8 mouse cellular contexts compared by ENCODE assay signal in the genomic region with DNA sequence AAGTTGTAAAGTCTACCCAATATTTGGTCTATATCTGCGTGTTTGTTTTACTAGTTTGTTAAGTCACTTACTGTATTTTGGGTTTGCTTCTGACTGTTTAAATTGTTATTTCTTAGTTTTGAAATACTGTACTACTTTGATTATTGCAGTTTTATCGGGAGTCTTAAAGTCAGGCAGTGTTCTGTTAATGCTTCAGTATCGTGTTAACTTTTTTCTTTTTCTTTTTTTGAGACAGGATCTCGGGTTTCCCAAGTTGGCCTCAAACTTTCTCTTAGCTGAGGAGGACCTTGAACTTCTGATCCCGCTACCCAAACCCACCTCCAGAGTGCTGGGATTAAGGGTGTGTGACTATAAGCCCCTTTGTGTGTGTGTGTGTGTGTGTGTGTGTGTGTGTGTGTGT. TPM values are rescaled to one million over a fixed set of nuclear protein-coding genes. Genes with fewer than 3 reads are reported as not detected.
A peak's percentile ranks its signal among the peaks of the same experiment; 100 is the strongest.
DNase-seq lines count a peak whose midpoint lies in the region; ATAC-seq and TF ChIP-seq lines count a peak whose summit lies in the region.

No protein-coding gene starts in this region.

- DNase-seq in cerebellum, adult 2 months: no peak
- no peak for DNase-seq in cerebellum, adult 18-20 months
- peak; percentile 13 to 14 for DNase-seq in spleen, postnatal 10 days (ENCODE audit: low spot score in 2 of 2)
- no peak for DNase-seq in spleen, postnatal 4 days (ENCODE audit: low spot score in 2 of 2)
- no peak for DNase-seq in intestine, embryonic 14.5 days (ENCODE audit: low spot score)
- no peak for DNase-seq in left cerebral cortex, adult 9 months (ENCODE audit: low spot score in 2 of 2)
- no peak for DNase-seq in left cerebral cortex, postnatal 25 days (ENCODE audit: low spot score in 2 of 2)

- H3K9ac ChIP-seq in intestine, embryonic 14.5 days (ENCODE audit: low read length): peak overlapping the region; percentile 79
- H3K9ac ChIP-seq in neural tube, embryonic 12.5 days: peak overlapping the region; percentile 75; the same call in 1 of the 2 replicates

- TF ChIP-seq POLR2A in cerebellum, adult 2 months (IDR thresholded peaks at IDR 0.05; ENCODE audit: borderline replicate concordance, insufficient read depth, low read length): no peak

- no peak for TF ChIP-seq CTCF in cerebellum, adult 2 months (IDR thresholded peaks at IDR 0.05; ENCODE audit: borderline replicate concordance, insufficient read depth, low read depth, low read length)

- H3K27me3 ChIP-seq in cerebellum, adult 2 months (ENCODE audit: control insufficient read depth, insufficient read depth, low read length): no peaks in the 10 kb centered on the region
- H3K27me3 ChIP-seq in intestine, embryonic 14.5 days (replicated peaks; ENCODE audit: control insufficient read depth, insufficient read depth, low read length): no peaks in the 10 kb centered on the region
- H3K27me3 ChIP-seq in neural tube, embryonic 12.5 days (replicated peaks): no peaks in the 10 kb centered on the region

- peaks cover 20% of the 10 kb centered on the region for H3K36me3 ChIP-seq in intestine, embryonic 14.5 days (ENCODE audit: control insufficient read depth, insufficient read depth, low read length)
- peaks cover 6% of the 10 kb centered on the region; the same call in 1 of the 2 replicates for H3K36me3 ChIP-seq in neural tube, embryonic 12.5 days

- peak overlapping the region; percentile 86 for H3K4me3 ChIP-seq in cerebellum, adult 2 months (replicated peaks; ENCODE audit: insufficient read depth, low read depth, low read length)
- H3K4me3 ChIP-seq in intestine, embryonic 14.5 days (ENCODE audit: low read depth, low read length): peak overlapping the region; percentile 63
- H3K4me3 ChIP-seq in neural tube, embryonic 12.5 days: peak overlapping the region; percentile 76

- 8% methylated on average over 5 of the region's 5 CpGs for WGBS in cerebellum, adult 2 months
- WGBS in intestine, embryonic 14.5 days: 2% methylated on average over 5 of the region's 5 CpGs
- WGBS in neural tube, embryonic 12.5 days: 22% methylated on average over 5 of the region's 5 CpGs

- H3K9me3 ChIP-seq in intestine, embryonic 14.5 days (ENCODE audit: control insufficient read depth, low read length): no peaks in the 10 kb centered on the region
- no peaks in the 10 kb centered on the region for H3K9me3 ChIP-seq in neural tube, embryonic 12.5 days

- intact Hi-C loops in left cerebral cortex, postnatal 25 days (cut with DNase I): loop anchor here (5.0 kb wide), 1 partner anchor 106 kb away; no protein-coding TSS in a partner anchor

- no peak for ATAC-seq in intestine, embryonic 14.5 days (replicated peaks; ENCODE audit: low FRiP score, low TSS enrichment, low read depth)
- no peak for ATAC-seq in neural tube, embryonic 12.5 days (ENCODE audit: low FRiP score, low read depth)

- no peak overlapping the region for H3K27ac ChIP-seq in cerebellum, adult 2 months (ENCODE audit: insufficient read depth, low read length)
- H3K27ac ChIP-seq in intestine, embryonic 14.5 days (ENCODE audit: low read depth): peak overlapping the region; percentile 90
- H3K27ac ChIP-seq in neural tube, embryonic 12.5 days: no peak overlapping the region

- H3K4me1 ChIP-seq in cerebellum, adult 2 months (ENCODE audit: control insufficient read depth, insufficient read depth, low read length): no peaks in the 10 kb centered on the region
- 0 out of 2 replicates have a peak, but pooled peaks cover 2% of the 10 kb centered on the region for H3K4me1 ChIP-seq in intestine, embryonic 14.5 days (replicated peaks; ENCODE audit: control insufficient read depth, insufficient read depth, low read length)
- peaks cover 3% of the 10 kb centered on the region; the same call in 1 of the 2 replicates for H3K4me1 ChIP-seq in neural tube, embryonic 12.5 days

- H3K4me2 ChIP-seq in intestine, embryonic 14.5 days (ENCODE audit: low read length): peak overlapping the region; percentile 52
- H3K4me2 ChIP-seq in neural tube, embryonic 12.5 days (replicated peaks): peak overlapping the region; percentile 58

RNA-seq across cellular contexts. Expression of a gene that starts 35.4 kb away (rescaled TPM):
- polyA plus RNA-seq in cerebellum, adult 2 months (2012; rRNA removed): 2.6 and 2.7 TPM in 2 replicates
- polyA plus RNA-seq in intestine, embryonic 14.5 days (2014; fragmentation: Nextera tagmentation; extraction: Ambion mirVana): 2.8 and 3.0 TPM in 2 replicates
- 3.2 and 3.4 TPM in 2 replicates for polyA plus RNA-seq in neural tube, embryonic 12.5 days (2016; fragmentation: Nextera tagmentation; extraction: Ambion mirVana)
- total RNA-seq in left cerebral cortex, postnatal 25 days (2021): 1 to 10 TPM; 4.7 to 4.8 TPM

Comparison
In these comparisons a context has a peak if more than half of its experiments do, and no peak if none do; other contexts are left out.
1. DNase-seq: peak in spleen, postnatal 10 days (2 of 2); none in cerebellum, adult 2 months (0 of 2), cerebellum, adult 18-20 months (0 of 2), spleen, postnatal 4 days (0 of 2), intestine, embryonic 14.5 days (single experiment), left cerebral cortex, adult 9 months (0 of 2) and left cerebral cortex, postnatal 25 days (0 of 2).
2. Peak in every context shown above with its lines, with median percentiles within 50 percentile points of each other: H3K4me3 ChIP-seq.